Mouse (Mus musculus): ENCODE data around the gene Nup98. TPM values are rescaled to one million over a fixed set of nuclear protein-coding genes. Genes with fewer than 3 reads are reported as not detected.

Gene Nup98
- polyA plus RNA-seq, 1 experiment from 2014 or later: 35.3 TPM

- no peak for ATAC-seq (ENCODE audit: borderline replicate concordance, extremely low read depth, low FRiP score, low TSS enrichment)
- Histone ChIP-seq H3K4me1 (peaks cover 60% of the 10 kb centered on the region), H3K27me3 (no peaks in the 10 kb centered on the region), H3K9ac (no peak overlapping the region), H3K9me3 (no peaks in the 10 kb centered on the region), H3K27ac (peak overlapping the region; percentile 75; the same call in 1 of the 2 replicates), H3K36me3 (no peaks in the 10 kb centered on the region), H3K4me3 (peak overlapping the region; percentile 78), H3K4me2 (peak overlapping the region; percentile 86)
- 51% methylated on average over 12 of the region's 12 CpGs for WGBS
These were observed 37.2 kb upstream of the Nup98 start for GRCm38 (mm10) chr7:102246956-102247797.

DNA sequence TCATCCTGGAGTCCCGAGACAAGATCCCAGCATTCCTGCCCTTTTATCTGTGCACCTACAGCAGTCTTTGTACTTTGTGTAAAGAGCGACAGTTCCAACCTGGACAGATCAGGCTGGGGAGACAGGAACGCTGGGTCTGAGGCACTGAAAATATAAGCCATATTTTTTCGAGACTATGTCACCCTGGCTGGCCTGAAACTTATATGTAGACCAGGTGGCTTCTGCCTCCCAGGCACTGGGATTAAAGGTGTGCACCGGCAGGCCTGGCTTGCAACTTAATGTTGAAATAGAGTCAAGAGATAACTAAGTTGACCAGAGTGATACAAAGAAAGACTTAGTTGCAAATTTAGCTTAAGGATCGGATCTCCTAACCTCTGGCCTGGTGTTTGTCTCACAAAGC, 36.3 kb upstream of the Nup98 start:
- H3K36me3 ChIP-seq: peaks cover 6% of the 10 kb centered on the region; the same call in 1 of the 2 replicates
- peak overlapping the region; percentile 75 for H3K27ac ChIP-seq
- H3K9ac ChIP-seq: 0 out of 2 replicates have a peak overlapping the region, but pooled peaks have one; percentile 14
- H3K27me3 ChIP-seq: no peaks in the 10 kb centered on the region
- no peaks in the 10 kb centered on the region for H3K9me3 ChIP-seq
- peaks cover 60% of the 10 kb centered on the region for H3K4me1 ChIP-seq
- H3K4me2 ChIP-seq: peak overlapping the region; percentile 86
- H3K4me3 ChIP-seq: 0 out of 2 replicates have a peak overlapping the region, but pooled peaks have one; percentile 1
- WGBS: 48% methylated on average over 6 of the region's 6 CpGs
- ATAC-seq (ENCODE audit: borderline replicate concordance, extremely low read depth, low FRiP score, low TSS enrichment): no peak

- H3K4me1 ChIP-seq: peaks cover 57% of the 10 kb centered on the region
- no peak for ATAC-seq (ENCODE audit: borderline replicate concordance, extremely low read depth, low FRiP score, low TSS enrichment)
These were observed 35.8 kb upstream of the Nup98 start for GRCm38 (mm10) chr7:102245775-102246174.

DNA sequence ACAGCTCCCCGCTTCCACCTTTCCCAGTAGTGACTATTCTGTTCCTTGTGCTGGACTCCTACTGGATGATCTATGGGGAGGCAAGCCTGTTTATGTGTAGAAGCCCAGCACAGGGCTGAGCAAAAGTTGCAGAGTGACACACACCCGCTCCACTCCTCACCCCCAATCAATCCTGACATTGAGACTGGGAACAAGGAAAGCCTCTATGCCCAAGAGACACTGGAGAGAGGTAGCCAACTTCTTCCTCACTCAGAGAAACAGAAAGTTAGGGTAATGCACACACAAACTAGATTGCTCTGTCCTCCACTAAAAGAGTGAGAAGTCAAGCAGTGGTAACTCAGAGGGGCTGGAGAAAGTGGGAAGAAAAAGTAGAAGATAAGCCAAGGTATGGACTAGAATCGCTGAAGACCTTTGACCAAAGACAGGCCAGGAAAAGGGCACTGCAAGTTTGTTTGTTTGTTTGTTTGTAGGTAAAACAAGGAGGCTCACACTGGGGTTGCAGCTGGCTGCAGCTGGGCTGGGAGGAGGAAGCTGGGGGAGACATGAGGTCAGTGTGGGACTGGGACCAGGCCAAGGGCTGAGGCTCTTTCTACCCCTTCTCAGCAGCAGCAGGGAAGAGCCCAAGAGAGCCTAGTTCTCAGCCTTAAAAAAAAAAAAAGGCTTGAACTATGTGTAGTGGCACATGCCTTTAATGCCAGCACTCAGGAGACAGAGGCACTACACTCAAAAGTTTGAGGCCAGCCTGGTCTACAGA, 35.0 kb upstream of the Nup98 start:
- Histone ChIP-seq H3K4me2 (no peak overlapping the region; the same call in 1 of the 2 replicates), H3K27ac (peak overlapping the region; percentile 75), H3K27me3 (no peaks in the 10 kb centered on the region), H3K4me1 (peaks cover 57% of the 10 kb centered on the region), H3K9ac (no peak overlapping the region), H3K4me3 (no peak overlapping the region), H3K9me3 (no peaks in the 10 kb centered on the region), H3K36me3 (peaks cover 17% of the 10 kb centered on the region)
- WGBS: 66% methylated on average over 3 of the region's 3 CpGs
- ATAC-seq (ENCODE audit: borderline replicate concordance, extremely low read depth, low FRiP score, low TSS enrichment): no peak

More at GRCm38 (mm10) chr7:102245775-102246174, 35.8 kb upstream of the Nup98 start:
- WGBS: 23% methylated on average over 1 of the region's 1 CpGs
- 0 out of 2 replicates have a peak overlapping the region, but pooled peaks have one; percentile 1 for H3K4me3 ChIP-seq
- no peaks in the 10 kb centered on the region for H3K9me3 ChIP-seq
- peak overlapping the region; percentile 86 for H3K4me2 ChIP-seq
- peak overlapping the region; percentile 75 for H3K27ac ChIP-seq
- peaks cover 10% of the 10 kb centered on the region; the same call in 1 of the 2 replicates for H3K36me3 ChIP-seq
- H3K9ac ChIP-seq: no peak overlapping the region
- H3K27me3 ChIP-seq: no peaks in the 10 kb centered on the region

- H3K9me3 ChIP-seq: no peaks in the 10 kb centered on the region
- no peak overlapping the region for H3K27ac ChIP-seq
- no peak for ATAC-seq (ENCODE audit: borderline replicate concordance, extremely low read depth, low FRiP score, low TSS enrichment)
- no peak overlapping the region for H3K9ac ChIP-seq
- H3K4me3 ChIP-seq: no peak overlapping the region
- H3K27me3 ChIP-seq: no peaks in the 10 kb centered on the region
- peaks cover 53% of the 10 kb centered on the region for H3K4me1 ChIP-seq
- peaks cover 27% of the 10 kb centered on the region for H3K36me3 ChIP-seq
- H3K4me2 ChIP-seq: no peak overlapping the region
- WGBS: 50% methylated on average over 2 of the region's 2 CpGs
These were observed 33.9 kb upstream of the Nup98 start for GRCm38 (mm10) chr7:102243870-102244269.

GRCm38 (mm10) chr7:102242917-102243316, 32.9 kb upstream of the Nup98 start:
- Histone ChIP-seq H3K9me3 (no peaks in the 10 kb centered on the region), H3K27ac (no peak overlapping the region), H3K4me2 (no peak overlapping the region), H3K9ac (no peak overlapping the region), H3K4me3 (no peak overlapping the region), H3K27me3 (no peaks in the 10 kb centered on the region), H3K4me1 (peaks cover 44% of the 10 kb centered on the region), H3K36me3 (peaks cover 36% of the 10 kb centered on the region)
- 65% methylated on average over 3 of the region's 3 CpGs for WGBS
- no peak for ATAC-seq (ENCODE audit: borderline replicate concordance, extremely low read depth, low FRiP score, low TSS enrichment)

- H3K4me1 ChIP-seq: peaks cover 38% of the 10 kb centered on the region
- H3K36me3 ChIP-seq: peaks cover 42% of the 10 kb centered on the region
These were observed 32.4 kb upstream of the Nup98 start for GRCm38 (mm10) chr7:102242371-102242770.

DNA sequence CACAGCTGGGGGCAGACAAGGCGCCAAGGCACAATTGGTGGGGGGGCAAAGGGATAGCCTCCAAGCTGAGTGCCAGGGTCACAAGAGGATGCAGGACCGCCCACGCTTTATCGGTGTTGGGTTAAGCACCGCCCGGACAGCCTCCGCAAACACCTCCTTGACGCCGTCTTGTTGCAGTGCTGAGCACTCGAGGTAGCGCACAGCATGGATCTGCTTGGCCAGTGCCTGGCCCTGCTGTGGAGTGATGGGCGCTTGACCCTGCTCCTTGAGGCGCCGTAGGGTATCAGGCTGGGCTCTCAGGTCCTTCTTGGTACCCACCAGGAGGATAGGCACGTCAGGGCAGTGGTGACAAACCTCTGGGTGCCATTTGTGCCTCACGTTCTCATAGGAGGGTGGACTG, 29.6 kb upstream of the Nup98 start:
- no peak overlapping the region for H3K27ac ChIP-seq
- no peak overlapping the region for H3K4me3 ChIP-seq
- H3K27me3 ChIP-seq: no peaks in the 10 kb centered on the region
- H3K4me2 ChIP-seq: no peak overlapping the region
- no peaks in the 10 kb centered on the region for H3K9me3 ChIP-seq
- H3K4me1 ChIP-seq: peaks cover 11% of the 10 kb centered on the region
- ATAC-seq (ENCODE audit: borderline replicate concordance, extremely low read depth, low FRiP score, low TSS enrichment): no peak
- WGBS: 77% methylated on average over 16 of the region's 16 CpGs
- peaks cover 60% of the 10 kb centered on the region for H3K36me3 ChIP-seq
- H3K9ac ChIP-seq: no peak overlapping the region

More at GRCm38 (mm10) chr7:102242371-102242770, 32.4 kb upstream of the Nup98 start:
- H3K4me3 ChIP-seq: no peak overlapping the region
- H3K4me2 ChIP-seq: no peak overlapping the region
- no peak for ATAC-seq (ENCODE audit: borderline replicate concordance, extremely low read depth, low FRiP score, low TSS enrichment)
- no peaks in the 10 kb centered on the region for H3K9me3 ChIP-seq
- H3K27me3 ChIP-seq: no peaks in the 10 kb centered on the region
- H3K27ac ChIP-seq: no peak overlapping the region
- WGBS: 79% methylated on average over 5 of the region's 5 CpGs
- H3K9ac ChIP-seq: no peak overlapping the region

DNA sequence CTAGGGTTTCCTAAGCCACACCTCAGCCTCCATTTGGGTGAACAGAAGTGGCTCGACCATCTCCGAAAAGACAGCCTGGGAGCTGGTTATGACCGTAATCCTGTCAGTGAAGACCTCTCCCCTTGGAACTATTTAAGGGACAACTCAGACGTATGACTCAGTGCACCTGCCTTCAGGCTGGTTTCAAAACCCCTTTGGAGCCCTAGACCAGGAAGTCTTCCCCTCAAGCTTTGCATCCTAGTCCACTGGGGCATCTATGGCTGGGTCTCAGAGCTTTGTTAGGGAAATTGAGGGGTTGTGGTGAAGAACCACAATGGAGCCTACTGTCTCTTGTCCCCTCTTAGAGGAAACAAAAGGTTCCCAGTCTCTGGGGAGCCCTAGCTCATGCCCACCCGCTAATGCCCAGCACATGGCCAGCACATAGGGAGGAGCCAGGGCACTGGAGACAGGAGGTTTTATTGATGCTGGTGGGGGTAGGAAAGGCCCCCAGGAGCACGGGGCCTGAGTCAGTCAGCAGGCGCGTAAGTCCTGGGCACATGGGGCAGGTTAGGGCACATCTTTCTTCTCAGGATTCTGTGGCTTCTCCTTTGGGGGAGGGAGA, 28.8 kb upstream of the Nup98 start:
- Histone ChIP-seq H3K4me1 (peaks cover 3% of the 10 kb centered on the region; the same call in 1 of the 2 replicates), H3K36me3 (peaks cover 60% of the 10 kb centered on the region), H3K27me3 (no peaks in the 10 kb centered on the region), H3K4me2 (no peak overlapping the region), H3K27ac (no peak overlapping the region), H3K9me3 (no peaks in the 10 kb centered on the region), H3K9ac (no peak overlapping the region), H3K4me3 (no peak overlapping the region)
- WGBS: 90% methylated on average over 8 of the region's 8 CpGs
- no peak for ATAC-seq (ENCODE audit: borderline replicate concordance, extremely low read depth, low FRiP score, low TSS enrichment)

- WGBS: 61% methylated on average over 4 of the region's 4 CpGs
- peaks cover 40% of the 10 kb centered on the region for H3K36me3 ChIP-seq
- no peaks in the 10 kb centered on the region for H3K27me3 ChIP-seq
These were observed 23.1 kb upstream of the Nup98 start for GRCm38 (mm10) chr7:102233059-102233458.

GRCm38 (mm10) chr7:102229814-102230213, 19.8 kb upstream of the Nup98 start:
- H3K27ac ChIP-seq: no peak overlapping the region
- H3K27me3 ChIP-seq: no peaks in the 10 kb centered on the region
- WGBS: 71% methylated on average over 6 of the region's 6 CpGs
- peaks cover 25% of the 10 kb centered on the region for H3K36me3 ChIP-seq
- H3K4me1 ChIP-seq: 0 out of 2 replicates have a peak, but pooled peaks cover 4% of the 10 kb centered on the region
- H3K9ac ChIP-seq: no peak overlapping the region
- H3K9me3 ChIP-seq: no peaks in the 10 kb centered on the region
- no peak overlapping the region for H3K4me3 ChIP-seq
- no peak for ATAC-seq (ENCODE audit: borderline replicate concordance, extremely low read depth, low FRiP score, low TSS enrichment)
- no peak overlapping the region for H3K4me2 ChIP-seq

More at GRCm38 (mm10) chr7:102233059-102233458, 23.1 kb upstream of the Nup98 start:
- no peaks in the 10 kb centered on the region for H3K9me3 ChIP-seq
- no peak overlapping the region for H3K9ac ChIP-seq
- H3K4me2 ChIP-seq: no peak overlapping the region
- no peak overlapping the region for H3K4me3 ChIP-seq
- ATAC-seq (ENCODE audit: borderline replicate concordance, extremely low read depth, low FRiP score, low TSS enrichment): no peak
- no peak overlapping the region for H3K27ac ChIP-seq
- H3K4me1 ChIP-seq: no peaks in the 10 kb centered on the region
